Mouse (Mus musculus) gastrocnemius, postnatal 14 days (tissue): ENCODE data around the gene Apoa2. TPM values are rescaled to one million over a fixed set of nuclear protein-coding genes. Genes with fewer than 3 reads are reported as not detected.

ENCODE experiments used
- DNase-seq: peaks from one replicate; pipeline ENCODE4 v3.0.0; 2021; ENCODE audit warnings: mixed read lengths
- intact Hi-C: fragments of 180-260 bp; cut with DNase I; formaldehyde crosslinking; loops from one replicate; pipeline ENCODE4 v1.15.1; 2025; ENCODE audit warnings: low total_unique reads
- total RNA-seq, 2 experiments: library from RNA; stranded (reverse); gene quantifications; 2 replicates each; pipeline ENCODE4 v1.2.3; 2021

The Apoa2 gene
- total RNA-seq, 2 experiments from 2014 or later, result not detected

GRCm38 (mm10) chr1:171251594-171252324, 26.9 kb downstream of the Apoa2 start:
- intact Hi-C loops, result no loop called here
- DNase-seq, result peak; percentile 77

DNA sequence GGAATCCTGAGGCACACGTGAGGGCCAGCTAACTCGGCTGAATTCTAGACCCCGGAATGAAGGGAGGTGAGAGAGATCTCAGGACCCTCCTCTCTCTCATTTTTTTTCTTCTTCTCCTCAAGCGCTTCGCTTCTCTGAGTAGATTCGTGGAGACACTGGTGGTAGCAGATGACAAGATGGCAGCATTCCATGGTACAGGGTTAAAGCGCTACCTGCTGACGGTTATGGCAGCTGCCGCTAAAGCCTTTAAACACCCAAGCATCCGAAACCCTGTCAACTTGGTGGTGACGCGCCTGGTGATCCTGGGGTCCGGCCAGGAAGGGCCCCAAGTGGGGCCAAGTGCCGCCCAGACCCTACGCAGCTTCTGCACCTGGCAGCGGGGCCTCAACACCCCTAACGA, 27.6 kb downstream of the Apoa2 start:
- intact Hi-C loops, result no loop called here
- no peak for DNase-seq

DNA sequence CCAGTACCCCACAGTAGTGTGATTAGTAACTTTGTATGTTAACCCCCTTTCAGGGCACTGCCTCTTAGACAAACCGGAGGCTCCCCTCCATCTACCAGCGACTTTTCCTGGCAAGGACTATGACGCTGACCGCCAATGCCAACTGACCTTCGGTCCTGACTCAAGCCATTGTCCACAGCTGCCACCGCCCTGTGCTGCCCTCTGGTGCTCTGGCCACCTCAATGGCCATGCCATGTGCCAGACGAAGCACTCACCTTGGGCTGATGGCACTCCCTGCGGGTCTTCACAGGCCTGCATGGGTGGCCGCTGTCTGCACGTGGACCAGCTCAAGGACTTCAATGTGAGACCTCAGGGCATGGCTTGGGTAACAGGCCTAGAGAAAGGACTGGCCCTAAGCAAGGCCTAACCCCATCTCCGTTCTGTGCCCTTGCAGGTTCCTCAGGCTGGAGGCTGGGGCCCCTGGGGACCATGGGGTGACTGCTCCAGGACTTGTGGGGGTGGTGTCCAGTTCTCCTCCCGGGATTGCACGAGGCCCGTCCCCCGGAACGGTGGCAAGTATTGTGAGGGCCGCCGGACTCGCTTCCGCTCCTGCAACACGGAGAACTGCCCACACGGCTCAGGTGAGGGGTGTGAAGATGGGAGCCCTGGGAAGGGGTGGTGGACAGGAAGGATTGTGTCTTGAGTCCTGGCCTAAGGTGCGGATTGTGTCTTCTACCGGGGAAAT, 31.4 kb downstream of the Apoa2 start:
- no peak for DNase-seq
- intact Hi-C loops, result loop anchor here (5.0 kb wide), 1 partner anchor 139 kb away; no protein-coding TSS in a partner anchor

- DNase-seq, result peak; percentile 55
- intact Hi-C loops, result loop anchor here (5.0 kb wide), 1 partner anchor 140 kb away; no protein-coding TSS in a partner anchor
Measured at GRCm38 (mm10) chr1:171256937-171257548, 32.2 kb downstream of the Apoa2 start.

DNA sequence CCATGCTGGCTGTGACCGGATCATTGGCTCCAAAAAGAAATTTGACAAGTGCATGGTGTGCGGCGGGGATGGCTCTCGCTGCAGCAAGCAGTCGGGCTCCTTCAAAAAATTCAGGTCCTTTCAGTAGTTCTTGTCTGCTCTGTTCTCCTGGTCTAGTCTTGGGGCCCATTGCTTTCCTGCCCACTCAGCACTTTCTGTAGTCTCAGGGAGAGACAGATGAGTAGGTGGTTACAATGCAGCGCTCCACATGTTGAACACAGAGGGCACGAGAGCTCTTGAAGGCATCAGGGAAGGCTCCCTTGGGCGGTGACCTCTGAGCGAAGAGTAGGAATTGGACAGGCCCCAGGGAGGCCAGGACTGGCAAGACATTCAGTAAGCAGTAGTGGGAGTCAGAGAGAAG, 32.9 kb downstream of the Apoa2 start:
- intact Hi-C loops, result loop anchor here (2.0 to 5.0 kb wide), 2 partner anchors 35 to 140 kb away; partner anchors contain the start of gene Tomm40l
- no peak for DNase-seq

- no peak for DNase-seq
- intact Hi-C loops, result loop anchor here (2.0 to 5.0 kb wide), 2 partner anchors 36 to 142 kb away; partner anchors contain the start of gene Tomm40l
Measured at GRCm38 (mm10) chr1:171258921-171259320, 34.1 kb downstream of the Apoa2 start.

DNA sequence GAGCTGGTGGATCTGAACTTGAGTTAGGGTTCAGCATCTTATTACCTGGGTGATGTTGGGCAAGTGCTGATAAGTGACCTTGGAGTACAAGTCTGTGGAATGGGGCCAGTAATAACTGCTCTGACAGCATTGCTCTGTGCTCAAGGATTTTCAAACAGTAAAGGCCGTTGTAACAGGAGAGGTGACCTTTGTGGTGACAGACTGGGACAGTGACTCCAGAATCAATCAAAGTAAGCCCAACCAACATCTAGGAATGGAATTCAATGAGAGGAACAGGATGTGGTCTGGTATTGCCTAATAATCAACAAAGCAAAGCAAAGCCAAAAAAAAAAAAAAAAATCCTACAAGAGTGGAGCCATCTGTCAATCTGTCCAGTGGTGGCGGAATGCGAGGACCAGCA, 35.5 kb downstream of the Apoa2 start:
- intact Hi-C loops, result no loop called here
- DNase-seq, result no peak

GRCm38 (mm10) chr1:171262594-171263130, 37.8 kb downstream of the Apoa2 start:
- DNase-seq, result peak; percentile 71

DNA sequence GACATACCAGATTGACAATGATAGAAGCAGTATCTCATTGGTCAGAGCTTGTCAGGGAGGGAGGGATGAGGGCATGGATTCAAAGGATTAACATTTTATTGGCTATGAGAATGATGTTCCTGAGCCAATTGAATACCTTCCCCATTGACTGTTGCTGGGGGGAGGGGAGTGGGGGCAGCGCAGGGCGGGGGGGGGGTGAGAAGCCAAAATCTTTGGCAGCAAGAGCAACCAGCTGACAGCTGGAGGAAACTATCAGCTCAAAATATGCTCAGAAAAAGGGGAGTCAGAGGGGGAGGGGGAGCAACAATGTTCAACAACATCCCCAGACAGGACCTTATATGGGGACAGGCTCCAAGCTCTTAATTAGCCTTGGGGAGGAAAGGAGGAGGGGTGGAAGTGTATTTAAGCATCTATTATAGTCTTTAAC, 38.3 kb downstream of the Apoa2 start:
- no peak for DNase-seq
- intact Hi-C loops, result no loop called here

More at GRCm38 (mm10) chr1:171262594-171263130, 37.8 kb downstream of the Apoa2 start:
- intact Hi-C loops, result no loop called here

DNA sequence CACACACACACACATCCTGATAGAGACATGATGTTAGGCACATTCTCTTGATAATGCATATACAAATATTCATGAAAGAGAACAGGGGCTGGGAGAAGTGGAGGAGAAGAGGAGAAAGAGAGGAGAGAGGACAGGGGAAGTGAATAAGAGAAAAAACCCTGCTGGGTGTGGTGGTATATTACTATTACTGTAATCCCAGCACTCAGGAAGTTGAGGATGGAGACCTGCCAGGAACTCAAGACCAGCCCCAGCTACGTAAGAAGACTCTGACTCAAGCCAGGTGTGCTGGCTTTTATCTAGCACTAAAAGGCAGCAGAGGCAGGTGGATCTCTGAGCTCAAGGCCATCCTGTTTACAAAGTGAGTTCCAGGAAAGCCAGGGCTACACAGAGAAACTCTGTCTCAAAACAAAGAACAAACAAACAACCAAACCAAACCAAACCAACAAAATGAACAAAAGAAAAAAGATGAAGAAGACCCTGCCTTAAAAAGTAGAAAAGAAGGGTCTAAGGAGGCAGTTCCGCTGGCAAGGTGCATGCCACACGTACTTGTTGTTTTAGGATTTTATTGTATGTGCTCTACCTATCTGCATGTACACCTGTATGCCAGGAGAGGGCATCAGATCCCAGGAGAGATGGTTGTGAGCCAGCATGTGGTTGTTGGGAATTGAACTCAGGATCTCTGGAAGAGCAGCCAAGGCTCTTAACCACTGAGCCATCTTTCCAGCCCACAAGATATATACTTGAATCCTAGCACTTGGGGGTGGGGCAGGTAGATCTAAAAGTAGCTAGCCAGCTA, 39.0 kb downstream of the Apoa2 start:
- intact Hi-C loops, result no loop called here
- DNase-seq, result no peak

DNA sequence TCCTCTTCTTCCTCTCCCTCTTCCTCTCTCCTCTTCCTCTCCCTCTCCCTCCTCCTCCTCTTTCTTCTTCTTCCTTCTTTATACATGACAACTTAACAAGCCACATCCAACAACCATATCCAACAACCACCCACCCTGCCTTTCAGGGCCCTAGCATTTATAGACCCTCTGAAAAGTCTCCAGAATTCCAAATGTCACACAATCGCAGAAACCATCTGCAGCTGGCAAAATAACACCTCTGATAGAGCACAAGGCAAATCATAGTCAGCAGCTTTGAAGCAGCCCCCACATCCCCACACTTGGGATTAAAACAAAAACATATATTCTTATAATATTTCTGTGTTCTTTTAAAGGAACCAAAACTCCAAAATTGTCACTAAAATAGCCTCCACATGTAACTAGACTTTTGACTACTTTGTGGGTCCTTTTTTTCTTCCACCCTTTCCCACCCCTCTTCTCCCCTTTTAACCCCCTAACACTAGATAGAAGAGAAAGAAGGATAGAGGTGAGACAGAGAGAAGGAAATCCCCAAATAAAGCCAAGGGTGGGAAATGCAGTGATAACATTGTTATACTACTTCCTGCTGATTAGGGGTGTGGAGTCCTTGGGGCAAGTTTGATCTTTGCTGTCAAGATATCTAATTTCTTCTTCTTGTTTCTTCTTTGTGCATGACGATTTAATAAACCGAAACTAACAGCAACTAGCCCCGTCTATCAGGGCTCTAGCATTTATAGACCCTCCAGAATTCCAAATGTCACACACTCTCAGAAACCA, 41.3 kb downstream of the Apoa2 start:
- no peak for DNase-seq
- intact Hi-C loops, result no loop called here

- DNase-seq, result no peak
- intact Hi-C loops, result no loop called here
Measured at GRCm38 (mm10) chr1:171268341-171268740, 43.5 kb downstream of the Apoa2 start.

DNA sequence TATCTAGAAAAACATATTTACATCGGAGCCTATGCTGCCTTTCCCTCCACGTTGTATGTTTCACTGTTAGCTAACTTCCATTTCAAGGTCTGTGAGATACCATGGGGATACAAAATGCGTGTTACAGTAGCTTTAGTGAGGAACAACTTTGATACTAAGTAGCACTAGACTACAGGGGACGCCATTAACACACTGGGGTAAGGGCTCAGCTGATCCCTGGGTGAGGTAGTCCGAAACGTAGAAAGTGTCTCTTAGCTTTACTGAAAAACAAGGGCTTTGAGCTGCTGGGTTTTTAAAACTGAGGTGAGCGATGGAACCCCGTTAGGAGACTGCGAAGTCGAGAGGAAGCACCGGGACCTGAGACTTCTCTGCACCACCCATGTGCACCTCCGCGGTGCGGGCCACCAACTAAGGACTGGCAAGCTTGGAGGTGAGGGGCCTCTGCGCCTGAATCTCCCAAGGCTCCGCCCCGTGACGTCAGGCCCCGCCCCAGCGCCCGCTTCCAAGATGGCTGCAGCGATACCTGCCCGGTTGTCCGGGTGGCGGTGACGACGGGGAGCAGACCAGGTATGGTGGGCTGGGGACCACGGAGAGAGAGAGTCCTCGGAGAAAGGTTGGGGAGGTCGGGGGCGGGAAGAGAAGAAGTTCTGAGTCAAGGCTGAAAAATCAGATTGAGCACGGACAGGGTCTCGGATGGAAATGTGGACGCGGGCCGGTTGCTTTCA, 45.2 kb downstream of the Apoa2 start, which contains the start of gene B4galt3:
Gene B4galt3, plus strand, starts transcription at position 481 of the 725 bp plus-strand sequence.
- intact Hi-C loops, result no loop called here
- peak; percentile 95 for DNase-seq

DNA sequence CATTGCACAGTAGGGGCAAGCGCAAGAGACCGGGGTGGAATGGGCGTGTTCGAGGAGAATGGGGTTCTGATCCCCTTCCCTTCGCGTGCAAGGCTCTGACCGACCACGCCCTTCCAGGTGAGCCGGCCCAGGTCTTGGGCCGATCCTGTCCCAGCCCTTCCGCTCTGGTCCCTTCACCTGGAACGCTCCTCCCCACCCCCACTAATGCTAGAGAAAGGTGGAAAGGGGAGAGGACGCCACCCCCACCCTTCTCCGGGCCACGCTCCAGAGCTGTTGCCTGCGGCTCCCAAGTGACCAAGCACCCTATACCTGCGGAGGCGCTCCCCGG, 45.7 kb downstream of the Apoa2 start:
- no peak for DNase-seq
- intact Hi-C loops, result no loop called here

DNA sequence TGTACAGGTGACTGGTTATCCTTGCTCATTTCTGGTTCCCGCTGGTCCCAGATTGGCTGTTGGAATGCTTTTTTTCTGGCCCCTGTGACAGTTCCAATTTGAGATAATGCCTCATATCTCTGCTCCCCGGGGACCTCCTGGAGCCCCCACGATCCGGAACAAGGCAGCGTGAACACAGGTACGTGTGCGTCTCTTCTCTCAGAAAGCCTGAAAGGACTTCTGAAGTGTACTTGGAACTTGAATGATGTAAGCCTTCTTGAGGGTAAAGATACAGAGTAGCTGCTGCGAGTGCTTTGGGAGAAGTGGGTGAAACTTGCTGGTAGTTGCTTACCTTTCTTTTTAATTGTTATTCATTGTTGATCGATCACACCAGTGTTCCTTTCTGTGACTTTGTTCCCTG, 46.3 kb downstream of the Apoa2 start:
- no peak for DNase-seq
- intact Hi-C loops, result no loop called here

DNA sequence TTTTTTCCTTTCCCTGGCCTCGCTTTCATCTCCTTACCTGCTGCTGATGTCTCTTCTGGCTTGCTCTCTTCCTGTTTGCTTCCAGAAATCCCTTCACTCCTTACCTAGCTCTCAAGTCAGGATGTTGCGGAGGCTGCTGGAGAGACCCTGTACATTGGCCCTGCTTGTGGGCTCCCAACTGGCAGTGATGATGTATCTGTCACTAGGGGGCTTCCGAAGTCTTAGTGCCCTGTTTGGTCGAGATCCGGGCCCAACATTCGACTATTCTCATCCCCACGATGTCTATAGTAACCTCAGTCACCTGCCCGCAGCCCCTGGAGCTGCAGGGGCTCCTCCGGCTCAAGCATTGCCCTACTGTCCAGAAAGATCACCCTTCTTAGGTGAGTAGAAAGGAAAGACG, 46.8 kb downstream of the Apoa2 start:
- no peak for DNase-seq
- intact Hi-C loops, result no loop called here

- no peak for DNase-seq
- intact Hi-C loops, result no loop called here
Measured at GRCm38 (mm10) chr1:171272086-171272485, 47.2 kb downstream of the Apoa2 start.

- no peak for DNase-seq
- intact Hi-C loops, result no loop called here
Measured at GRCm38 (mm10) chr1:171274171-171274570, 49.3 kb downstream of the Apoa2 start.
